Mouse (Mus musculus) adrenal gland (tissue): ENCODE results near the gene Rundc3b.

Experiments used
- intact Hi-C: fragments of 180-260 bp; cut with DNase I; formaldehyde crosslinking; loops from one replicate; pipeline ENCODE4 v1.15.1; 2025

Gene Rundc3b

DNA sequence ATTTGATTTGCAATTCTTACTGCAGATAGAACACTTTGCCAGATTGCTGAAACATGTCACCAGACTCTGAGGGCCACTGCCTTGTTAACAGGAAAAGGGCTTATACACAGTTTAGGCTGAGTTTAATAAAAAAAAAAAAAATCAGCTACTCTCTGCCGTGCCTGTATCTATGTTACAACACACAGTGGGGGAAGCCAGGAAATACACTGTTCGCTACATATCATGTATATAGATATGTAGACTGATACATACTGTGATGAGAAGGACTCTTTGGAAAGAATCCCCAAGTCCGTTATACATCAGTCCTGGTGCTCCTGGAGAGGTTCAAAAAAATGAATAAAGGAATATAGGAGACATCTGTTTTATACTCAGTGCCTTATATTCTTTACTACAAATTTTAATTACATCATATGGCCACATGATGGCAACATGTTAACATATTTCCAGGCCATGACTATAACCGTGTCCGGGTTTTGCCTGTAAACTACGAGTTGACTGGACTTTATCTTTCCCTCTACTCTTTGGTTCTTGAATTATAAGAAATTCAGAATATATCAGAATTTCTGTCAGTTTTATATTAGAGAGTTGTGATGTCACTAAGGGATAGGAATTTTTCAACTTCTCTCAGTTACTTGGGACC is 133.2 kb downstream of the Rundc3b start:
- intact Hi-C loops, result loop anchor here (5.0 kb wide), 1 partner anchor 353 kb away; no protein-coding TSS in a partner anchor

DNA sequence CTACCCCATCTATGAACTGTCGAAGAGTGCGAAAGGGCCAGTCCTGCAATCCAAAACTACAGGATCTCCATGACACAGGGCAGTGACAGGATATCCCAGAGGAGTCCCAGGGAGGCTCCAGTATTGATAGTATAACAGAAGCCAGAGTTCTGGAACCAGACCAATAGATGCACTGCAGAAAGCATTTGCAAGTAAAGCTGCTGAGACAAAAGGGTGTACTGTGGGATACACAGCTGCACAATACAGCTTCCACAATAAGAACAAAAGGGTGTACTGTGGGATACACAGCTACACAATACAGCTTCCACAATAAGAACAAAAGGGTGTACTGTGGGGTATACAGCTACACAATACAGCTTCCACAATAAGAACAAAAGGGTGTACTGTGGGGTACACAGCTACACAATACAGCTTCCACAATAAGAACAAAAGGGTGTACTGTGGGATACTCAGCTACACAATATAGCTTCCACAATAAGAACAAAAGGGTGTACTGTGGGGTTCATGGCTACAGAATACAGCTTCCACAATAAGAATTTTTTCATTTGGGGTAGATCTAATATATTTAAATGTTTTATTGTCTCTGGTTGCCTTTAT is 134.0 kb downstream of the Rundc3b start:
- intact Hi-C loops, result no loop called here

DNA sequence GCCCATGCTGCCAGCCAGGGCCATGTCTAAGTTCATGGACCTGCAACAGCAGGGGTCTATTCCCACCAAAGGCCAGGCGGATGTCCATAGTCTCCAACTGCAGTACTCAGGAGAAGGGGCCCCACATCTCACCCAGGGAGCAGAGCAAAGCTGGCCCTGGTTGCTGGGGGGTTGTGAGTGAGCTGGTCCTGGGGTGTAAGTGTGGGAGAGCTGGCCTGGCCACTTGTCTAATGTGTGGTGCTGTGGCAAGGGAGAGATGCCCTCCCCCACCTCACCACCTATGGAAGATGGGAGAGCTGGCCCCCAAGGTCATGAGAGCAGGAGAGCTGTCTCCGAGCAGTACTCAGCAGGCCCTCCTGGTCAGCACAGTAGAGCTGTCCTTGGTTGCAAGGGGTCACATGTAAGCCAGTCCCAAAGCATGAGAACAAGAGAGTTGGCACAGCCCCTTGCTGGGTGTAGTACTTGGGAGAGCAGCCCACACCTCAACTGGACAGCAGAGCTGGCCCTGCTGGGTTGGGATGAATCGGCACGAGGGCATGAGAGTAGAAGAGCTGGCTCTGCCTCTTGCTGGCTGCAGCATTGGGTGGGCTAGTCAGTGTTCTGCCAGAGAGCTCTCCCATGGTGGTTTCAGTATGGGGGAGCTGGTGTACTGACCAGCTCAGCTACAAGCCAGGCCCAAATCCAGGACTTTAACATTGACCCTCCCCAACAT is 134.6 kb downstream of the Rundc3b start:
- intact Hi-C loops, result no loop called here

DNA sequence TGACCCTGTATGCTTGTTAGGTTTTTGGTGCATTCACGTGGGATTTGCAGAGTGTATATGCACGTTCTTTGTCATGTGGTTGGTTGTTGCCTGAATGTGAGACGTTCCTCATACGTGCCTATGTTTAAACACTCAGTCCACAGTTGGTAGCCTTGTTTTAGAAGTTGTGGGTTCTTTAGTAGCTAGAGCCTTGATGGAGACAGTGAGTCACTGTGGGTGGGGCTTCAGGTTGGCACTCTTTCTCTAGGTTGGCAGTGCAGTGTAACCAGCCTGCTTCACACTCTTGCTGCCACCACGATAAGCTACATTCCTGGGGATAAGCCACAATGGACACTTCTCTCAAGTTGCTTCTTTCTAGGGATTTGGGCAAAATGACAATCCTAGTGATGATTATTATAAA is 166.2 kb downstream of the Rundc3b start:
- intact Hi-C loops, result no loop called here

DNA sequence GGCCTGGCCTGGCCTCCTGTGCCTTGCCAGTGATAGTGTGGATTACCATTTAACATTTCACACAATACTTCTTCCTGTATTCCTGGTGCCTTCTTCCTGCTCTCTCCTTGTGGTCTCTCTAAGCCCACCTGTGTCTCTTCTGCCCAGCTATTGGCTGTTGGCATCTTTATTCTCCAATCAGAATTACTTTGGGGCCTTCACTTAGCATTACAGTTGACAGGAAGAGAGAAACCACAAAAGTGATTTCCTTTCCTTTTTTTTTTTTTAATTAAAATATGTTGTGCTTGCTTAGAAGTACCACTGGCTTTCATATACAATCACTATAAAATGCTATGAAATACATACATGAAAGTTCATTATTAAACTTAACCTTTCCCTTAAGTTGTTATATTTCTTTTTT is 167.2 kb downstream of the Rundc3b start:
- intact Hi-C loops, result no loop called here
